Mouse (Mus musculus): ENCODE measurements around the gene Slc2a2.

Slc2a2 gene

DNA sequence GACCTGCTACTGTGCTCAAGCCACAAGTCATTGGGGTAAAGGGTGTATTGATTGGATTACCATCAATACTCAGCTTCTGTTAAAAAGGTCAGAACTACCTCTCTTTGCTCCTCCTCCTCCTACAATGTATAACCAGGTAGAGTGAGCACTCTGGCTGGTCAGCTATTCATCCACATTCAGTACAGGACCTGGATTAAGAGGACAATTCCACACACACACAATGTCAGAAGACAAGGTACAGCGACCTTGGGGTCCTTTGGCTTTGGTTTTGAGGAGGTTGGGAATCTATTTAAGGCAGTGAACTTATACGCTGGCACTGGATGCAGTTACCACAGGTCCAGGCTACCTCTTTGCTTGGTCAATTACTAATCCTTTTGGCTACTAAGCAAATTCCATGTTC is at the start of gene Slc2a2:
Gene Slc2a2 (plus strand): TSS at position 107 of the 400 bp plus-strand sequence.
- in situ Hi-C loops (cut with MboI; ENCODE audit: unreplicated experiment in 2 of 2) = no loop called here

- in situ Hi-C loops (cut with MboI; ENCODE audit: unreplicated experiment in 2 of 2) = no loop called here
Measured at GRCm38 (mm10) chr3:28652574-28652973, 45.1 kb upstream of the Slc2a2 start.

DNA sequence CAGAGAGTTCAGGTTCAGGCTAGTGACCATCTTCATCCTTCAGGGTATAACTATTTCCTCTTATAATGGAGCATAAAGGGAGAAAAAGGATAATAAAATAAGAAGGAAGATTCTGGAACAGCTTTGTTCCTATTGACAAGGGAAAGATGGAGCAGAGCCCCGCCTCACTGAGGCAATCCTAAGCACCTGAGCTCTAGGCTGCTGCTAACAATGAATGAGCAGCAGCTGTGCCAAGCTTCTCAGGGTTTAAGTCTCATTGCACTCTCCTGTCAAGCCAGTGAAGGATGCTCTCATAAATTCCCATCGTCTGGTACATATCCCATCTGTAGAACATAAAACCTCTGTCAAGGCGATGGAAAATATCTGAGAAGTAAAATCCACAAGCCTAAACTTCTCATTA is 44.7 kb upstream of the Slc2a2 start:
- in situ Hi-C loops (cut with MboI; ENCODE audit: unreplicated experiment in 2 of 2) = no loop called here

GRCm38 (mm10) chr3:28654740-28655139 is 43.0 kb upstream of the Slc2a2 start:
- in situ Hi-C loops (cut with MboI; ENCODE audit: unreplicated experiment in 2 of 2) = no loop called here

DNA sequence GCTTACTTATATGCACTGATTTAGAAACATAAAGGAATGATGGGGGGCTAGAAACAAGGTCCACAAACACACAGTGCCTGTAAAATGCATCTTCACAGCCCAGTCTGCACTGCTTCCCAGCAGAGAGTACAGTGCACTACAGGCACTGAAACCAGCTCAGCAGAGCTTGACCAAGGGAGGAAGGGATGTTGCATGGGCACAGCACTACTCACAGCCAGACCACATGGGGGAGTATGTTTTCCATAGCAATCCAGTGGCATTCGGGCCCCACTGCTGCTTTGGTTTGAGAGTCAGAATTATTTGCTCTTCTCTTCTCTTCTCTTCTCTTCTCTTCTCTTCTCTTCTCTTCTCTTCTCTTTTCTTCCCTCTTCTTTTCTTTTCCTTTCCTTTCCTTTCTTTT is 39.4 kb upstream of the Slc2a2 start:
- in situ Hi-C loops (cut with MboI; ENCODE audit: unreplicated experiment in 2 of 2) = no loop called here

DNA sequence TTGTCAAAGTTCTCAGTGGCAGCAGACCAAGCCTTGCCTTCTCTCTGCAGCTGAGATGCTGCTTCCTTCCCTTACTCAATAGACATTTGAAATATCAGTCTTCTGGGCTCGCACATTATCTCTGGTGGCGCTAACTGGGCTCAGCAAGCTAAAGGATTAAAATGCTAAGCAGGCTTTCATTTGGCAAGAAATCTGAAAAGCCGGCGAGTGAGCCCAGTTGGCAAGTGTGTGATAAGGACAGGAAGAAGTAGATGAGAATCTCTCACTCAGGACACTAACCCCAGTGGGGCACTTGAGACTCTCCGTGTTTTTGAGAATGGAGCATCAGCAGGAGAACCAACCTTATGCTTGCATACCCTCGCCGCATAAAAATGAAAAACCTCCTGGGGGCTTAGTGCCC is 16.9 kb upstream of the Slc2a2 start:
- in situ Hi-C loops (cut with MboI; ENCODE audit: unreplicated experiment in 2 of 2) = no loop called here

DNA sequence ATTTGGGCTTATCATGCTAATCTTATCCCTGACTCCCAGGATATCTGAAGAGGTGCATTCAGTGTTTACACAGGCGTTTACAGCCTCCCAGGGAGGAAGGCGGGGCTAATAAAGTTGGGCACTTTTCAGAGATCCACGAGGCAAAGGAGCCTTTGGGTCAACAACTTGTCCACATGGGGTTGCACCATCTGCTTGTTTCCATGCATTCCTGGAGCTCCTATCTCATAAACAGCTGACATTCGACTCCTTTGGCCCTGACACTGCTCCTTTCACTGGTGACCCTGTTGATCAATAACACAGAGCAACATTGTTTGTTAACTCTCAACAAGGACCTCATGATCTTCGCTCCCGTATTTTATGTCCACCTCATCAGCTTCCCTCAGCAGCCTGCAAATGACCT is 15.8 kb upstream of the Slc2a2 start:
- in situ Hi-C loops (cut with MboI; ENCODE audit: unreplicated experiment in 2 of 2) = no loop called here

- in situ Hi-C loops (cut with MboI; ENCODE audit: unreplicated experiment in 2 of 2) = no loop called here
Measured at GRCm38 (mm10) chr3:28682411-28682810, 15.3 kb upstream of the Slc2a2 start.

- in situ Hi-C loops (cut with MboI; ENCODE audit: unreplicated experiment in 2 of 2) = no loop called here
Measured at GRCm38 (mm10) chr3:28685510-28685909, 12.2 kb upstream of the Slc2a2 start.

- in situ Hi-C loops (cut with MboI; ENCODE audit: unreplicated experiment in 2 of 2) = no loop called here
Measured at GRCm38 (mm10) chr3:28694811-28695210, 2.9 kb upstream of the Slc2a2 start.

DNA sequence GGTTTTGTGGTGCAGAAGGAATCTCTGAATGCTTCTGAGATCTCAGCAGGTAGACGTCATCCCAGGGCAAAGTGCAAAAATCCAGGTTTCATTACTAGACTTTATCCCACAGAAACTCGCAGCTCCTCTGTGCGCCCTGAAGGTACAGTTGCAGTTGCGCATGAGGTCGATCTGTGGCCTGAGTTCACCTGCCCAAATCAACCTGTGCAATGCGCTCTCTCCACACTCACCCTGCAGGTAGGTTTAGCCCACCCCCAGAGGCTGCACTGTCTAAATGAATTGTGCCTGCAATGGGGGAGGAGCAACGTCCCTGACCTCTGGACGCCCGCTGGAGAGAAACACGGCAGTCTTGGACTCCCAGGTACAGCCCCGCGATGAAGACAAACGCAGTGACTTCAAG is 2.1 kb upstream of the Slc2a2 start:
- in situ Hi-C loops (cut with MboI; ENCODE audit: unreplicated experiment in 2 of 2) = no loop called here

DNA sequence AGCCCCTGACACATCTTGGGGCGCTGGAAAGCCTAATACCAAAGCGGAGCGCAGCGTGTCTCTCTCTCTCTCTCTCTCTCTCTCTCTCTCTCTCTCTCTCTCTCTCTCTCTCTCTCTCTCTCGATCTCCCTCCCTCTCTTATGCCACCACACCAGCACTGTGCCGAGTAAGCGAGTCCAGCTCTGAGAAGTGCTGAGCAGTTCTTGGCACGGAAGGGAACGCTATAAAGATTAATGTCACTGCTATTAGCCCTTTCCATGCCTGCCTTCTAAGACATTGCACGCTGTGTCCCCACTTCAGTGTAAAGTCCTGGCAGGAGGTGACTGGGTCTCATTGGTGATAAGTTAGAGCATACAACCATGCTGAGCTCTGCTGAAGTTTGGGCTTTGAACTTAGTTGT is 1.5 kb upstream of the Slc2a2 start:
- in situ Hi-C loops (cut with MboI; ENCODE audit: unreplicated experiment in 2 of 2) = no loop called here

DNA sequence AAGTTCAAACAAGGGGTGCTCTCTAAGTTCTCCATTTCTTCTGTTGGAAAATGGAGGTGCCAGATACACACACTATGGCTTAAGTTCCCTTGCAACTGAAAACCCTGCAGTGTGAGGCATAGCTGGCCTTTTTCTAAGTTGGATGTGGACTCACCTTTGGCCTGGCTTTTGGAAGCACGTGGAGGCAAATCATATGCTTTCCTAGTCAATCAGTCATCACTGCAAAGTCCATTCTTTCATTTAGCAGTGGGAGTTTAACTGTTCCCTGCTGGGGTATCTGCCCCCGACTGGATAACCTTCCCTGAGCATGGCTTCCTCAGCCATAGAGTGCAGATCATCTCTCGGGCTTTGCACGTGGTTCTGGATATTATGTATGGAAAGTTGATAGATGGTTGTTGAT is 1.9 kb downstream of the Slc2a2 start:
- in situ Hi-C loops (cut with MboI; ENCODE audit: unreplicated experiment in 2 of 2) = no loop called here

DNA sequence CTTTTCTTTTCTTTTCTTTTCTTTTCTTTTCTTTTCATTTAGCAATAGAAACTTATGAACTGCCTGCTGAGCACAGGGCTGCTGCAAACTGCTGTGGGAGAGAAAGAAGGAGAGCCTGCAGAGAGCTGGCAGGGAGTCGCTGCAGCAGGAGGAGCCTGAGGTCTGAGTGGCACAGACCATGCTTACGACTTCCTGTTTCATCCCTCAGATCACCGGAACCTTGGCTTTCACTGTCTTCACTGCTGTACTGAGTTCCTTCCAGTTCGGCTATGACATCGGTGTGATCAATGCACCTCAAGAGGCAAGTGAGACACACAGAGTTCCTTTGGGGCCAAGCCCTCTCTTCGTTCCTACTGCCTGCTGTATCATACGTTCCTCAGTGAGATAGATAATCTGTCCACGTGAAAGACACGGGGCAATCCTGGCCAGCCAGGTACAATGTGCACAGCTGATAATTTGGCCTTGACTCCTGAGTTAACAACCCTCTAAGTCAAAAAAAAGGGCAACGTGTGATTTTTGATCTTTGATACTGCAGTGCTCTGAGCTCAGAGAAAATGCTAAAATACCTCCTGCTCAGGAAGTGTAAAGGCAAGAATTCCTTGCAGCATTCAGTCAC is 7.9 kb downstream of the Slc2a2 start:
- in situ Hi-C loops (cut with MboI; ENCODE audit: unreplicated experiment in 2 of 2) = loop anchor here (5.0 kb wide), 1 partner anchor 262 kb away; no protein-coding TSS in a partner anchor

GRCm38 (mm10) chr3:28706736-28707135 is 9.0 kb downstream of the Slc2a2 start:
- in situ Hi-C loops (cut with MboI; ENCODE audit: unreplicated experiment in 2 of 2) = loop anchor here (5.0 kb wide), 1 partner anchor 261 kb away; no protein-coding TSS in a partner anchor

GRCm38 (mm10) chr3:28709740-28710139 is 12.0 kb downstream of the Slc2a2 start:
- in situ Hi-C loops (cut with MboI; ENCODE audit: unreplicated experiment in 2 of 2) = loop anchor here (5.0 kb wide), 1 partner anchor 258 kb away; no protein-coding TSS in a partner anchor

- in situ Hi-C loops (cut with MboI; ENCODE audit: unreplicated experiment in 2 of 2) = no loop called here
Measured at GRCm38 (mm10) chr3:28713913-28714698, 16.4 kb downstream of the Slc2a2 start.

- in situ Hi-C loops (cut with MboI; ENCODE audit: unreplicated experiment in 2 of 2) = no loop called here
Measured at GRCm38 (mm10) chr3:28718521-28718920, 20.8 kb downstream of the Slc2a2 start.

- in situ Hi-C loops (cut with MboI; ENCODE audit: unreplicated experiment in 2 of 2) = no loop called here
Measured at GRCm38 (mm10) chr3:28721218-28721617, 23.5 kb downstream of the Slc2a2 start.

DNA sequence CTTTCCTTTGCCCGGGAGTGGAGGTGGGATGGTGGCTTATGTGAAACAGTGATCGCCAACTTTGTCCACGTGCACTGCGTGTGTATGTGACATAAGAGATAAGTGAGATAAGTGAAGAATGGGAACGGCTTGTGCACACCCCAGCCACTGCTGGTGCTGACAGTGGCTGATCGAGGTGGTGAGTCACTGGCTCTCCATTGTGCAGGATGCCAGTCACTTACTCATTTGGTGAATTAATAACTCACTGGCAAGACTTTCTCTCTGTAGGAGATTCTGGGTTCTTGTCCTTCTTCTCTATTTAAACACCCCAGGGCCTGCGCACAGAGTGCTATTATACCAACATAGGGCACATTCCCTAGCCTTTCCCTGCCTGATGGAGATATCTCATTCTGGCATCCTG is 24.1 kb downstream of the Slc2a2 start:
- in situ Hi-C loops (cut with MboI; ENCODE audit: unreplicated experiment in 2 of 2) = no loop called here

DNA sequence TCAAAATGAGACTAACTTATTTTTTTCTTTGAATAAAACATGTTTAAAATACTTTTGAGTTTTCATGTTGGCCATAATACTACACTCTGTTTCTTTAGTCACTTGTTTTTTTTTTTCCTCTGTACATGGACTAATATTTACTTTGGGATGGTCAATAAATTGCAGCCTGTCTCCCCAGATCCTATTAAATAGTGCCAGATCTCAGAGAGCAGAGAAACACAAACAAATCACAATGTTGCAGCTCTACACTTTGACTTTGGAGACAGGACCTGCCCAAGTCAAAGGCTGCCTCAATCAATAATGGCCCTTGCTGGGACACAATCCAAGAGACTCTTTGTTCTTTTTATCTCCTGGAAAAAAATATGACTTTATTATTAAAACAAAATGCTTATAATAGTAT is 24.8 kb downstream of the Slc2a2 start:
- in situ Hi-C loops (cut with MboI; ENCODE audit: unreplicated experiment in 2 of 2) = no loop called here

DNA sequence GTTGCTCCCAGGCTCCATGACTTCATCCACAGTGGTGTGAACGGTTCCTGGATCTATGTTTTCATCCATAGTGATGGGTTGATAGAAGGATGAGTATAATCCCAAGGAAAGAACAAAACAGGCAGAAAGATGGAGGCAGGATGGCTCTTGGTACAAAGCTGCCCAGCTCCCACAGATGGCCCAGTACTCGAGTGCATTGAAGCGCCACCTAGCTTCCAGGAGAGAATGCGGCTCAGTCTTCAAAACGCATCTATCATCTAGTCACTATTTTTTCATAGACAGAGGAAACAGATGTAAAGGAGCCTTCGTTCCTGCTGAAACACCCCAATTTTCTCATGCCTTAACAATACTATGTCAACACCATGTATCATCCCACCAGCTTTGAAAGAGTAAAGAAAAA is 25.8 kb downstream of the Slc2a2 start:
- in situ Hi-C loops (cut with MboI; ENCODE audit: unreplicated experiment in 2 of 2) = no loop called here

Data from v-Abl transformed pro-B cells (cell line).